Mouse (Mus musculus): Measurements from ENCODE around the gene Tor4a. TPM values are rescaled to one million over a fixed set of nuclear protein-coding genes. Genes with fewer than 3 reads are reported as not detected.

The Tor4a gene
- polyA plus RNA-seq, 1 experiment, result 49.3 TPM

GRCm38 (mm10) chr2:25171769-25172153 is 24.9 kb downstream of the Tor4a start:
- 77% methylated on average over 1 of the region's 1 CpGs for WGBS
- no peak overlapping the region for H3K27ac ChIP-seq (ENCODE audit: insufficient read depth, low read depth, low read length)
- peaks cover 70% of the 10 kb centered on the region for H3K4me1 ChIP-seq (ENCODE audit: control insufficient read depth, insufficient read depth, insufficient read length, low read length)

GRCm38 (mm10) chr2:25171101-25171768 is 25.5 kb downstream of the Tor4a start:
- Histone ChIP-seq H3K4me1 (ENCODE audit: control insufficient read depth, insufficient read depth, insufficient read length, low read length) (peaks cover 65% of the 10 kb centered on the region), H3K4me3 (ENCODE audit: low read depth, low read length) (no peak overlapping the region), H3K27me3 (ENCODE audit: control insufficient read depth, insufficient read depth, low read length) (no peaks in the 10 kb centered on the region), H3K27ac (ENCODE audit: insufficient read depth, low read depth, low read length) (no peak overlapping the region), H3K36me3 (ENCODE audit: control insufficient read depth, insufficient read depth, low read length) (no peaks in the 10 kb centered on the region)
- WGBS, result 63% methylated on average over 6 of the region's 6 CpGs
- TF ChIP-seq POLR2A (IDR thresholded peaks at IDR 0.05; ENCODE audit: low read depth, low read length) (no peak), CTCF (IDR thresholded peaks at IDR 0.05; ENCODE audit: extremely low read depth, insufficient read length, insufficient replicate concordance, low read depth, low read length) (no peak)

More at GRCm38 (mm10) chr2:25171769-25172153, 24.9 kb downstream of the Tor4a start:
- Histone ChIP-seq H3K27me3 (ENCODE audit: control insufficient read depth, insufficient read depth, low read length) (no peaks in the 10 kb centered on the region), H3K4me3 (ENCODE audit: low read depth, low read length) (no peak overlapping the region), H3K36me3 (ENCODE audit: control insufficient read depth, insufficient read depth, low read length) (no peaks in the 10 kb centered on the region)
- TF ChIP-seq CTCF (IDR thresholded peaks at IDR 0.05; ENCODE audit: extremely low read depth, insufficient read length, insufficient replicate concordance, low read depth, low read length) (no peak), POLR2A (IDR thresholded peaks at IDR 0.05; ENCODE audit: low read depth, low read length) (no peak)

GRCm38 (mm10) chr2:25170326-25171100 is 26.2 kb downstream of the Tor4a start:
- Histone ChIP-seq H3K4me3 (ENCODE audit: low read depth, low read length) (no peak overlapping the region), H3K27me3 (ENCODE audit: control insufficient read depth, insufficient read depth, low read length) (no peaks in the 10 kb centered on the region), H3K36me3 (ENCODE audit: control insufficient read depth, insufficient read depth, low read length) (no peaks in the 10 kb centered on the region), H3K27ac (ENCODE audit: insufficient read depth, low read depth, low read length) (no peak overlapping the region), H3K4me1 (ENCODE audit: control insufficient read depth, insufficient read depth, insufficient read length, low read length) (peaks cover 58% of the 10 kb centered on the region)
- no peak for TF ChIP-seq CTCF (IDR thresholded peaks at IDR 0.05; ENCODE audit: extremely low read depth, insufficient read length, insufficient replicate concordance, low read depth, low read length)
- TF ChIP-seq POLR2A (IDR thresholded peaks at IDR 0.05; ENCODE audit: low read depth, low read length), result no peak
- WGBS, result 23% methylated on average over 10 of the region's 10 CpGs

DNA sequence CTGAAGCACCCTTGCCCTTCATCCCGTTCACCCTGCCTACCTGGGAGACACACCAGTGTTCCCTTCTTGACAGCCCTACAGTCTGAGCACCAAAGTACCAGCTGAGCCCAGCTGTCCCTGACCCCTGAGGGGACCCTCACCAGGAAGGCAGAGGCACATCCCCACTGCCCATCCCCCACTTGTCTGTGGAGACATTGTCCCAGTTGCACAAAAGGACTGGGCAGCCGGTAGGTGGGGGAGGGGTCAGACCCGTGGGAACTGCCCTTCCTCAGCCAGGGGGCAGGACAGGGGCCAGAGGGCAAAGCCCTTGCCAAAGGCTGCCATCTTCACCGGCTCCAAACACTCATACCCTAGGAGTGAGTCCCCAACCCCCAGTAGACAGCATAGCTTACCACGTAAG is 26.9 kb downstream of the Tor4a start:
- 47% methylated on average over 5 of the region's 5 CpGs for WGBS
- H3K4me1 ChIP-seq (ENCODE audit: control insufficient read depth, insufficient read depth, insufficient read length, low read length), result peaks cover 53% of the 10 kb centered on the region
- no peak for TF ChIP-seq POLR2A (IDR thresholded peaks at IDR 0.05; ENCODE audit: low read depth, low read length)
- no peak for TF ChIP-seq CTCF (IDR thresholded peaks at IDR 0.05; ENCODE audit: extremely low read depth, insufficient read length, insufficient replicate concordance, low read depth, low read length)
- H3K27ac ChIP-seq (ENCODE audit: insufficient read depth, low read depth, low read length), result no peak overlapping the region
- no peaks in the 10 kb centered on the region for H3K27me3 ChIP-seq (ENCODE audit: control insufficient read depth, insufficient read depth, low read length)
- no peaks in the 10 kb centered on the region for H3K36me3 ChIP-seq (ENCODE audit: control insufficient read depth, insufficient read depth, low read length)
- no peak overlapping the region for H3K4me3 ChIP-seq (ENCODE audit: low read depth, low read length)

DNA sequence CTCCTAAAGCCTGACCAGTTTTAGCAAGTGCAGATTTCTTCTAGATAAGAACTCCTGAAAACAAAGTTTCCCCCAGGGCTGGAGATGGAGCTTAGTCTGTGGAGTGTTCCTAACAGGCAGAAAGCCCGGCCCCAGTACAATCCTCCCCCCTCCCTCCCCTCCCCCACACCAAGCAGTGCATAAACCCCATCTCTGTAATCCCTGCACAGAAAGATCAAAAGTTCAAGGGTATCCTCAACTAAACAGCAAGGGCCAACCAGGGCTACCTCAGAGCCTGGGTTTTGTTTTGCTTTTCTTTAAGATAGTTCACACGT is 28.1 kb downstream of the Tor4a start:
- Histone ChIP-seq H3K4me3 (ENCODE audit: low read depth, low read length) (no peak overlapping the region), H3K27ac (ENCODE audit: insufficient read depth, low read depth, low read length) (no peak overlapping the region), H3K4me1 (ENCODE audit: control insufficient read depth, insufficient read depth, insufficient read length, low read length) (peaks cover 43% of the 10 kb centered on the region), H3K36me3 (ENCODE audit: control insufficient read depth, insufficient read depth, low read length) (no peaks in the 10 kb centered on the region), H3K27me3 (ENCODE audit: control insufficient read depth, insufficient read depth, low read length) (no peaks in the 10 kb centered on the region)
- WGBS, result 24% methylated on average over 2 of the region's 2 CpGs
- no peak for TF ChIP-seq CTCF (IDR thresholded peaks at IDR 0.05; ENCODE audit: extremely low read depth, insufficient read length, insufficient replicate concordance, low read depth, low read length)
- TF ChIP-seq POLR2A (IDR thresholded peaks at IDR 0.05; ENCODE audit: low read depth, low read length), result no peak

DNA sequence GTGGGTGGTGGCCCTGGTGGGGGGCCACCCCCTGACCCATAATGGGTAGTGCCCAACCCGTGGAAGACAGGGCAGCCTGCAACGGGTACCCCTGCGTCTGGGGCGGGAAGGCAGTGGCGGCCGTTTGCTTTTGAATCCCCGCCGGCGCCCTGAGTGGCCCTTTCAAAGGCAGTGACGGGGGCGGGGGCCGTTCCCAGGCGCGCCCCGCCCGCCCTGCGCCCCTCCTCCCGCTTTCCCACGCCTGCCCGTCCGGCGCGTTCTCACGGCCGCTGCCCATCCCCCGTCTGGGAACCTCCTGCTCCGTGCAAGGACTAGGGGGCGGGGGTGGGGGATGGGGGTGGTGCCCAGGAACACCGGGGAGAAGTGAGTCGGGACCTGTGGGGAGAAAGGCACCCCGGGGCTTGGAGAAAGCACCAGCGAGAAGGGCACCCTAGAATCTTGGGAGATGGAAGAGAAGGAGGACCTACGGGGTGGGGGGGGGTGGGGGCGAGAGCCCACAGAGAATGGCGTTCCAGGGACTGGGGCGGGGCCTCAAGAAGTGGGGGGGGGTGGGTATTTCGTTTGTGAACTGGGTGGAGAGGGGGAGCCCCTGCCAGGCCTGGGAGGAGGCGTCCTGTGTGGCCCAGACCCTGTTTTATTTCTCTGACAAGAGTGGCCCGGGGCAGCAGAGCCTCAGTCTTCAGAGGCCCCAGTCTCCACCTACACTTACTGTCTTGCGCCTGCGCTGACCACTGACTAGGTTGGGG is 28.6 kb downstream of the Tor4a start:
- WGBS, result 4% methylated on average over 37 of the region's 41 CpGs
- H3K27ac ChIP-seq (ENCODE audit: insufficient read depth, low read depth, low read length), result no peak overlapping the region
- TF ChIP-seq POLR2A (IDR thresholded peaks at IDR 0.05; ENCODE audit: low read depth, low read length) (no peak), CTCF (IDR thresholded peaks at IDR 0.05; ENCODE audit: extremely low read depth, insufficient read length, insufficient replicate concordance, low read depth, low read length) (no peak)
- H3K4me3 ChIP-seq (ENCODE audit: low read depth, low read length), result peak overlapping the region; percentile 58
- H3K27me3 ChIP-seq (ENCODE audit: control insufficient read depth, insufficient read depth, low read length), result no peaks in the 10 kb centered on the region
- H3K4me1 ChIP-seq (ENCODE audit: control insufficient read depth, insufficient read depth, insufficient read length, low read length), result peaks cover 40% of the 10 kb centered on the region
- no peaks in the 10 kb centered on the region for H3K36me3 ChIP-seq (ENCODE audit: control insufficient read depth, insufficient read depth, low read length)

GRCm38 (mm10) chr2:25167481-25167880 is 29.2 kb downstream of the Tor4a start:
- Histone ChIP-seq H3K4me3 (ENCODE audit: low read depth, low read length) (peak overlapping the region; percentile 58), H3K4me1 (ENCODE audit: control insufficient read depth, insufficient read depth, insufficient read length, low read length) (peaks cover 34% of the 10 kb centered on the region), H3K27me3 (ENCODE audit: control insufficient read depth, insufficient read depth, low read length) (no peaks in the 10 kb centered on the region), H3K36me3 (ENCODE audit: control insufficient read depth, insufficient read depth, low read length) (no peaks in the 10 kb centered on the region), H3K27ac (ENCODE audit: insufficient read depth, low read depth, low read length) (no peak overlapping the region)
- WGBS, result 24% methylated on average over 4 of the region's 4 CpGs
- no peak for TF ChIP-seq POLR2A (IDR thresholded peaks at IDR 0.05; ENCODE audit: low read depth, low read length)
- no peak for TF ChIP-seq CTCF (IDR thresholded peaks at IDR 0.05; ENCODE audit: extremely low read depth, insufficient read length, insufficient replicate concordance, low read depth, low read length)

All from small intestine, adult 2 months (tissue).